Mouse (Mus musculus) neural tube, embryonic 11.5 days (tissue): Measurements from ENCODE around the gene Pfkl. TPM values are rescaled to one million over a fixed set of nuclear protein-coding genes. Genes with fewer than 3 reads are reported as not detected.
"Not testable (repeated sequence)": the region's sequence is repeated elsewhere in the genome, so short reads cannot be mapped to it uniquely, and the experiment has no call there.

ENCODE experiments used
- ATAC-seq: fragments of 200-750 bp; cut with Nextera tagmentation; 2 replicates; pipeline ENCODE4 v1.8.0; 2017; ENCODE audit warnings: moderate number of reproducible peaks, mild to moderate bottlenecking, moderate TSS enrichment, moderate library complexity; ENCODE audit not compliant: insufficient read depth, low FRiP score, low TSS enrichment
- DNase-seq: peaks from one replicate; pipeline ENCODE4 v3.0.0-alpha.2; 2015; ENCODE audit warnings: low spot score
- H3K27ac ChIP-seq: fragments of 300-500 bp; sonication (generic); 2 replicates; pipeline ENCODE4 v1.5.1; 2014; ENCODE audit warnings: low read depth, mild to moderate bottlenecking, low read length
- H3K27me3 ChIP-seq: fragments of 300-500 bp; sonication (generic); 2 replicates; pipeline ENCODE4 v1.6.1; 2014; ENCODE audit warnings: mild to moderate bottlenecking, low read length, mixed read lengths; ENCODE audit not compliant: control insufficient read depth, insufficient read depth
- H3K36me3 ChIP-seq: fragments of 300-500 bp; sonication (generic); 2 replicates; pipeline ENCODE4 v1.6.1; 2014; ENCODE audit warnings: mild to moderate bottlenecking, low read length, moderate library complexity, mixed read lengths; ENCODE audit not compliant: control insufficient read depth, insufficient read depth
- H3K4me1 ChIP-seq: fragments of 300-500 bp; sonication (generic); 2 replicates; pipeline ENCODE4 v1.6.1; 2014; ENCODE audit warnings: low read length, mixed read lengths; ENCODE audit not compliant: control insufficient read depth, insufficient read depth
- H3K4me2 ChIP-seq: fragments of 300-500 bp; sonication (generic); 2 replicates; pipeline ENCODE4 v1.6.1; 2014; ENCODE audit warnings: low read depth, mild to moderate bottlenecking, moderate library complexity
- H3K4me3 ChIP-seq: fragments of 300-500 bp; sonication (generic); 2 replicates; pipeline ENCODE4 v1.5.1; 2014; ENCODE audit warnings: low read depth, low read length
- H3K9ac ChIP-seq: fragments of 300-500 bp; sonication (generic); 2 replicates; pipeline ENCODE4 v1.6.1; 2014; ENCODE audit warnings: mild to moderate bottlenecking, low read length
- H3K9me3 ChIP-seq: fragments of 300-500 bp; sonication (generic); 2 replicates; pipeline ENCODE4 v1.6.1; 2016; ENCODE audit warnings: low read length; ENCODE audit not compliant: control insufficient read depth
- WGBS: fragments of 180-500 bp; shearing (Covaris S2); extraction: QIAGEN DNeasy Blood & Tissue Kit; methylation state at CpG from one replicate; pipeline ENCODE4 v1.1.7; 2014; 5-methylcytosine and 5-hydroxymethylcytosine counted together
- polyA plus RNA-seq: library from polyadenylated mRNA; unstranded; fragments of >200 nt; fragmentation: Nextera tagmentation; extraction: Ambion mirVana; gene quantifications from 2 replicates; pipeline ENCODE4 v1.2.1, GENCODE M21; 2014

The Pfkl gene
- polyA plus RNA-seq, 1 experiment from 2014 or later: 127 TPM

- ATAC-seq: peak; percentile 55
- no peak overlapping the region; the same call in 1 of the 2 replicates for H3K4me3 ChIP-seq
Measured at GRCm38 (mm10) chr10:78042697-78043405, 33.0 kb upstream of the Pfkl start.

GRCm38 (mm10) chr10:78042096-78042495 is 32.2 kb upstream of the Pfkl start:
- H3K27ac ChIP-seq: no peak overlapping the region
- DNase-seq (no peak), ATAC-seq (no peak)
- no peak overlapping the region for H3K4me2 ChIP-seq
- no peaks in the 10 kb centered on the region for H3K9me3 ChIP-seq
- no peaks in the 10 kb centered on the region for H3K4me1 ChIP-seq
- no peak overlapping the region for H3K9ac ChIP-seq
- H3K27me3 ChIP-seq: no peaks in the 10 kb centered on the region
- 77% methylated on average over 7 of the region's 7 CpGs for WGBS
- H3K4me3 ChIP-seq: no peak overlapping the region
- H3K36me3 ChIP-seq: no peaks in the 10 kb centered on the region

More at GRCm38 (mm10) chr10:78042697-78043405, 33.0 kb upstream of the Pfkl start:
- WGBS: 60% methylated on average over 14 of the region's 14 CpGs
- Histone ChIP-seq H3K36me3 (no peaks in the 10 kb centered on the region), H3K9me3 (no peaks in the 10 kb centered on the region), H3K27me3 (no peaks in the 10 kb centered on the region), H3K4me1 (no peaks in the 10 kb centered on the region), H3K9ac (peak overlapping the region; percentile 53), H3K4me2 (peak overlapping the region; percentile 43), H3K27ac (no peak overlapping the region)
- no peak for DNase-seq

GRCm38 (mm10) chr10:78041647-78042046 is 31.8 kb upstream of the Pfkl start, which contains the start of gene Dnmt3l:
TSS of gene Dnmt3l (plus strand) at chr10:78041947.
- 92% methylated on average over 5 of the region's 5 CpGs for WGBS
- no peak for DNase-seq

GRCm38 (mm10) chr10:78037139-78037538 is 27.3 kb upstream of the Pfkl start:
- ATAC-seq (no peak), DNase-seq (no peak)
- Histone ChIP-seq H3K4me2 (no peak overlapping the region), H3K27me3 (no peaks in the 10 kb centered on the region), H3K9me3 (no peaks in the 10 kb centered on the region), H3K36me3 (no peaks in the 10 kb centered on the region), H3K4me1 (no peaks in the 10 kb centered on the region), H3K27ac (no peak overlapping the region), H3K9ac (no peak overlapping the region), H3K4me3 (no peak overlapping the region)
- WGBS: 83% methylated on average over 4 of the region's 4 CpGs

More at GRCm38 (mm10) chr10:78041647-78042046, 31.8 kb upstream of the Pfkl start, which contains the start of gene Dnmt3l:
- Histone ChIP-seq H3K9me3 (no peaks in the 10 kb centered on the region), H3K9ac (no peak within 1 kb of the TSS), H3K4me3 (no peak within 1 kb of the TSS), H3K27me3 (no peaks in the 10 kb centered on the region), H3K4me1 (no peaks in the 10 kb centered on the region), H3K36me3 (no peaks in the 10 kb centered on the region), H3K4me2 (no peak within 1 kb of the TSS), H3K27ac (no peak within 1 kb of the TSS)
- no peak for ATAC-seq

GRCm38 (mm10) chr10:78031987-78032386 is 22.1 kb upstream of the Pfkl start:
- Histone ChIP-seq H3K4me3 (no peak overlapping the region), H3K9me3 (no peaks in the 10 kb centered on the region), H3K27me3 (no peaks in the 10 kb centered on the region), H3K27ac (no peak overlapping the region), H3K9ac (no peak overlapping the region), H3K4me2 (no peak overlapping the region), H3K4me1 (no peaks in the 10 kb centered on the region), H3K36me3 (no peaks in the 10 kb centered on the region)
- no peak for ATAC-seq
- DNase-seq: no peak
- WGBS: 84% methylated on average over 2 of the region's 2 CpGs

GRCm38 (mm10) chr10:78029080-78029479 is 19.2 kb upstream of the Pfkl start:
- H3K36me3 ChIP-seq: no peaks in the 10 kb centered on the region
- H3K4me1 ChIP-seq: no peaks in the 10 kb centered on the region
- no peak overlapping the region for H3K4me3 ChIP-seq
- H3K9ac ChIP-seq: no peak overlapping the region
- DNase-seq (no peak), ATAC-seq (no peak)
- no peak overlapping the region for H3K4me2 ChIP-seq
- no peaks in the 10 kb centered on the region for H3K27me3 ChIP-seq
- H3K9me3 ChIP-seq: no peaks in the 10 kb centered on the region
- WGBS: 81% methylated on average over 1 of the region's 1 CpGs
- no peak overlapping the region for H3K27ac ChIP-seq

- H3K27ac ChIP-seq: no peak overlapping the region
- no peaks in the 10 kb centered on the region for H3K27me3 ChIP-seq
- 3% methylated on average over 5 of the region's 5 CpGs for WGBS
- no peaks in the 10 kb centered on the region for H3K4me1 ChIP-seq
- no peak overlapping the region for H3K4me2 ChIP-seq
- no peak overlapping the region for H3K4me3 ChIP-seq
- no peak overlapping the region for H3K9ac ChIP-seq
- ATAC-seq (no peak; the same call in 1 of the 2 replicates), DNase-seq (peak; percentile 77)
- no peaks in the 10 kb centered on the region for H3K9me3 ChIP-seq
- no peaks in the 10 kb centered on the region for H3K36me3 ChIP-seq
Measured at GRCm38 (mm10) chr10:78028129-78028528, 18.2 kb upstream of the Pfkl start.

GRCm38 (mm10) chr10:78025453-78025852 is 15.6 kb upstream of the Pfkl start:
- not testable (repeated sequence) for DNase-seq, H3K27ac ChIP-seq, ATAC-seq

GRCm38 (mm10) chr10:78019984-78020383 is 10.1 kb upstream of the Pfkl start:
- not testable (repeated sequence) for H3K4me1 ChIP-seq, H3K4me3 ChIP-seq, H3K27ac ChIP-seq, DNase-seq, H3K9me3 ChIP-seq, H3K27me3 ChIP-seq, H3K9ac ChIP-seq, H3K4me2 ChIP-seq, ATAC-seq, H3K36me3 ChIP-seq
- 96% methylated on average over 6 of the region's 11 CpGs for WGBS

More at GRCm38 (mm10) chr10:78025453-78025852, 15.6 kb upstream of the Pfkl start:
- not testable (repeated sequence) for H3K9ac ChIP-seq, H3K4me3 ChIP-seq, H3K36me3 ChIP-seq, H3K4me2 ChIP-seq, H3K4me1 ChIP-seq, H3K9me3 ChIP-seq, H3K27me3 ChIP-seq
- WGBS: 81% methylated on average over 6 of the region's 8 CpGs
